Mouse (Mus musculus): ENCODE data around the gene Rpn1.

GRCm38 (mm10) chr6:88039426-88039825, 44.9 kb upstream of the Rpn1 start:
- TF ChIP-seq CTCF (IDR thresholded peaks at IDR 0.05; ENCODE audit: insufficient read depth, low read depth, low read length): no peak
- TF ChIP-seq POLR2A (IDR thresholded peaks at IDR 0.05; ENCODE audit: insufficient read depth, low read depth, low read length): no peak

All from olfactory bulb, adult 2 months (tissue).